Mouse (Mus musculus) liver, embryonic 14.5 days (tissue): ENCODE data around the gene Ano10. TPM values are rescaled to one million over a fixed set of nuclear protein-coding genes. Genes with fewer than 3 reads are reported as not detected.

ENCODE experiments used
- ATAC-seq: fragments of 200-750 bp; cut with Nextera tagmentation; 2 replicates; pipeline ENCODE4 v1.8.0; 2017; ENCODE audit warnings: moderate number of reproducible peaks, mild to moderate bottlenecking, moderate library complexity; ENCODE audit not compliant: insufficient read depth
- DNase-seq, 3 experiments: peaks; one replicate each; pipeline ENCODE4 v3.0.0-alpha.2; 2012 to 2013; ENCODE audit warnings: low read depth in 3 of 3, low spot score in 3 of 3
- H3K27ac ChIP-seq: fragments of 300-500 bp; sonication (generic); 2 replicates; pipeline ENCODE4 v1.5.1; 2014; ENCODE audit warnings: moderate library complexity, mild to moderate bottlenecking, control low read depth, inconsistent platforms
- H3K27me3 ChIP-seq: fragments of 300-500 bp; sonication (generic); 2 replicates; pipeline ENCODE4 v1.6.1; 2014; ENCODE audit warnings: mild to moderate bottlenecking, low read length, moderate library complexity; ENCODE audit not compliant: control insufficient read depth, insufficient read depth
- H3K36me3 ChIP-seq: fragments of 300-500 bp; sonication (generic); replicated peaks from 2 replicates; pipeline ENCODE4 v1.6.1; 2014; ENCODE audit warnings: low read depth; ENCODE audit not compliant: control insufficient read depth, insufficient read depth
- H3K4me1 ChIP-seq, 2 experiments: fragments of 200-500 bp in 1 of 2; fragments of 300-500 bp in 1 of 2; sonication (generic) in 1 of 2; replicated peaks; 2 replicates each; pipeline ENCODE4 v1.6.1; 2012 to 2014; ENCODE audit warnings: antibody characterized with exemption in 1 of 2, inconsistent platforms in 1 of 2, low read length in 1 of 2; ENCODE audit not compliant: control insufficient read depth in 2 of 2, insufficient read depth in 2 of 2
- H3K4me2 ChIP-seq: fragments of 300-500 bp; sonication (generic); 2 replicates; pipeline ENCODE4 v1.6.1; 2014; ENCODE audit warnings: low read depth, mild to moderate bottlenecking, control low read depth, moderate library complexity
- H3K4me3 ChIP-seq, 2 experiments: fragments of 200-500 bp in 1 of 2; fragments of 300-500 bp in 1 of 2; sonication (generic) in 1 of 2; 2 replicates each; pipeline ENCODE4 v1.5.1; 2012 to 2014; ENCODE audit warnings: low read depth in 2 of 2, low read length in 2 of 2, mild to moderate bottlenecking in 2 of 2, control low read depth in 1 of 2, inconsistent platforms in 1 of 2, moderate library complexity in 1 of 2; ENCODE audit not compliant: insufficient read depth in 1 of 2
- H3K9ac ChIP-seq: fragments of 300-500 bp; sonication (generic); replicated peaks from 2 replicates; pipeline ENCODE4 v1.6.1; 2014; ENCODE audit warnings: mild to moderate bottlenecking, control low read depth, moderate library complexity
- H3K9me3 ChIP-seq: fragments of 300-500 bp; sonication (generic); 2 replicates; pipeline ENCODE4 v1.6.1; 2016; ENCODE audit warnings: low read length, mixed read lengths; ENCODE audit not compliant: control insufficient read depth
- CTCF ChIP-seq: IDR thresholded peaks from 2 replicates; pipeline ENCODE4 v1.5.1; 2016; ENCODE audit warnings: antibody characterized with exemption, low read depth, control low read depth
- EP300 ChIP-seq: IDR thresholded peaks from 2 replicates; pipeline ENCODE4 v1.6.1; 2016; ENCODE audit warnings: antibody characterized with exemption, low read depth
- WGBS: fragments of 180-500 bp; shearing (Covaris S2); extraction: QIAGEN DNeasy Blood & Tissue Kit; methylation state at CpG from one replicate; pipeline ENCODE4 v1.1.7; 2014; ENCODE audit not compliant: insufficient replicate concordance; 5-methylcytosine and 5-hydroxymethylcytosine counted together
- polyA plus RNA-seq, 2 experiments: library from polyadenylated mRNA; depleted of rRNA in 1 of 2; stranded (reverse) in 1 of 2; unstranded in 1 of 2; fragments of >200 nt; fragmentation: Nextera tagmentation in 1 of 2; extraction: Ambion mirVana in 1 of 2; gene quantifications; 2 replicates each; pipeline versions ENCODE4 v1.2.1 to v1.2.3; 2012 to 2014

Ano10 gene
- 6.4 and 6.9 TPM in 2 replicates for polyA plus RNA-seq (2012; rRNA removed)
- 11.2 and 11.4 TPM in 2 replicates for polyA plus RNA-seq (2014; fragmentation: Nextera tagmentation; extraction: Ambion mirVana)

DNA sequence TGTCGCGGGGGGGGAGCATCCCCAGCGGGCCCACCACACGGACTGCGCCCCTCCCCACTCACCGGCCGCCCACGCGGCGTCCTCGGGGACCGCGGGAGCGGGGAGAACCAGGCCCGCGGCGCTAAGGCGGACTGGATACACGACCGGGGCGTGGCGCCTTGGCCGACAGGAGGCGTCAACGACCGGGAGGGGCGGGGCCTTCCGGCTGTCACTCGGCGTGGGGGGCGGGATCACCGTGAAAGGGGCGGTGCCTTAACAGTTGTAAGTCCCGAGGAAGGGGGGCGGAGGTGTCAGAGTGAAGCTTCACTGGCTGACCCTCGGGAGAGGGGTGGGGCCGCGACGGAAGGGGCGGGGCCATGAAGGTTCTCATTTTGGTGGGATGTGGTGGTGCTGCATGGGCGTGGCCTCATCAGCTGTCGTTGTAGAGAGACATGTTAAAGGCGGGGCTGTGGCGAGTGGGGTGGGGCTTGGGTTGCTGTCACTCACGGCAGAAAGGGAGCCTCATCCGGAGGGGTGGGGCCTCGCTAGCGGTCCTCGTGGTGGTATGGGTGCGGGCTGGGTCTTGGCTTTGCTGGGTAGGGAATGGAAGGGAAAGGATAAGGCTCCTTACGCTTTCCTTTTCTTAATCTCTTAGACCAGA, at the start of gene Ano10:
TSS of gene Ano10 (minus strand) at position 182 of the 640 bp plus-strand sequence.
- H3K4me2 ChIP-seq, result peak within 1 kb of the TSS; percentile 78
- peaks cover 12% of the 10 kb centered on the region for H3K27me3 ChIP-seq
- H3K9me3 ChIP-seq, result no peaks in the 10 kb centered on the region
- H3K9ac ChIP-seq, result peak within 1 kb of the TSS; percentile 59
- peak within 1 kb of the TSS; percentile 59 to 63 for H3K4me3 ChIP-seq
- 1% methylated on average over 51 of the region's 51 CpGs for WGBS
- peak; percentile 80 to 84 (median 83) for DNase-seq
- peaks cover 3 to 5% of the 10 kb centered on the region in 2 experiments; a peak in 2 of 4 replicates for H3K4me1 ChIP-seq
- no peaks in the 10 kb centered on the region for H3K36me3 ChIP-seq
- H3K27ac ChIP-seq, result no peak within 1 kb of the TSS
- TF ChIP-seq CTCF (no peak; the same call in 1 of the 2 replicates), EP300 (no peak)
- peak; percentile 92 for ATAC-seq

DNA sequence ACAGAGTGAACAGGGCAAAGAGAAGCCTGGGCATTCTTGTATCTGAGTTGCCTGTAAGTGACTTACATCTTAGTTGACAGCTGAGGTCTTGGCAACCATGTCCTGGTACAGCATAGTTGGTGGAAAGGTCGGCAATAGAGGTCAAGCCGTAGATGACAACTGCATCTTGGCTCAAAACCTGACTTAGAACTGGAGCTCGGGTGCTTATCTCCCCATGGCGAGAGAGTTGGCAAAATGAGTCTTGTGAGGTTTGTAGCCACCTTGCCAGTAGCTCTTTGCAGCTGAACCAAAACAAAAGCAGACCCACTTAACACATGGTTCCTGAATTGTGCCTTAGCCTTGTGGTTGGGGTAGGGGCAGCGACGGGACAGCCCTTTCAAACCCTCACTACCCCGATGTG, 49.2 kb upstream of the Ano10 start:
- 50% methylated on average over 7 of the region's 7 CpGs for WGBS
- no peak for DNase-seq
- Histone ChIP-seq H3K4me1 (peaks cover 14 to 15% of the 10 kb centered on the region in 2 experiments), H3K27ac (no peak overlapping the region), H3K4me2 (no peak overlapping the region), H3K9ac (no peak overlapping the region), H3K27me3 (no peaks in the 10 kb centered on the region; the same call in 1 of the 2 replicates), H3K9me3 (no peaks in the 10 kb centered on the region), H3K4me3 (no peak overlapping the region), H3K36me3 (no peaks in the 10 kb centered on the region)
- no peak for TF ChIP-seq CTCF
- no peak for TF ChIP-seq EP300
- ATAC-seq, result no peak

DNA sequence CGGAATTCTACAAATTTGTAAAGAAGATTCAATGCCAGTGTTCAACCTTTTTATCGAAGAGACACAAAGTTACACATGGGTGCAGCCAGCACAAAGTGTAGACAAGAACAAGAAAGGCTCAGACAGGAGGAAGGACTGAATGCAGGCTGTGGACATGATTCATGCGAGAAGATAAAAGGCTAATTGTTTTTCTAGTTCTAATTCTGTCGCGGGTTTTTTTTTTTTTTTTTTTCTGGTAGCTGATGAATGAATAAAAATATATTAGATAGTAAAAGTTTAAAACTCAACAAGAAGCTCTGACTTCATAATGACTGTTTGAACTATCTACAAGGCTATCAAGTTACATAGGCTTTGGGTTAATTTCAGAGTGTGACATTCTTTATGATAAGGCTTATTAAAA, 45.7 kb upstream of the Ano10 start:
- Histone ChIP-seq H3K4me1 (peaks cover 0 to 5% of the 10 kb centered on the region in 2 experiments; a peak in 1 of 4 replicates), H3K9ac (no peak overlapping the region), H3K27ac (no peak overlapping the region), H3K36me3 (no peaks in the 10 kb centered on the region), H3K4me2 (no peak overlapping the region), H3K9me3 (no peaks in the 10 kb centered on the region), H3K27me3 (no peaks in the 10 kb centered on the region; the same call in 1 of the 2 replicates), H3K4me3 (no peak overlapping the region)
- ATAC-seq (no peak), DNase-seq (no peak)
- TF ChIP-seq EP300 (no peak), CTCF (no peak)
- 56% methylated on average over 5 of the region's 5 CpGs for WGBS

DNA sequence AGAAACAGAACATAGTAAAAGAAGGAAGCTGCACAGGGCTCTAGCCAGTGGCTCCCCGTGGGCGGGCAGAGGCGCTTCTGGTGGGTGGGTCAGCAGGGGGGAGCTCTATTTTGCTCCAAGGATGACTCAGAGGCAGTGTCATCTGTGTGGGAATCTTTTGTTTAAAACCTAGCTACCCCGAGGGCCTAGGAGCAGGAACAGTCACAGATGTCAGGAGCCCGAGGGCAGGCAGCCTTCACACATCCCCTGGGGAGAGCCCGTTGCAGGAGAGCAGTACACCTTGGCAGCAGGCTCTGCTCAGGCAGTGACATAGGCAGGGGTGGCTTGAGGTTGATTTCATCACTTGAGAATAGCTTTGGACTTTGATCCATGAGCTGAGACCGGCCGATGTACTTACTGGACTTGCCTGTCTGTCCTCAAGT, 43.3 kb upstream of the Ano10 start:
- Histone ChIP-seq H3K27ac (no peak overlapping the region), H3K4me2 (no peak overlapping the region), H3K4me3 (no peak overlapping the region), H3K9me3 (no peaks in the 10 kb centered on the region), H3K9ac (no peak overlapping the region), H3K36me3 (no peaks in the 10 kb centered on the region), H3K27me3 (no peaks in the 10 kb centered on the region; the same call in 1 of the 2 replicates), H3K4me1 (peaks cover 0 to 3% of the 10 kb centered on the region in 2 experiments; a peak in 1 of 4 replicates)
- no peak for ATAC-seq
- no peak for DNase-seq
- WGBS, result 37% methylated on average over 8 of the region's 8 CpGs
- TF ChIP-seq EP300, result no peak
- TF ChIP-seq CTCF, result no peak

DNA sequence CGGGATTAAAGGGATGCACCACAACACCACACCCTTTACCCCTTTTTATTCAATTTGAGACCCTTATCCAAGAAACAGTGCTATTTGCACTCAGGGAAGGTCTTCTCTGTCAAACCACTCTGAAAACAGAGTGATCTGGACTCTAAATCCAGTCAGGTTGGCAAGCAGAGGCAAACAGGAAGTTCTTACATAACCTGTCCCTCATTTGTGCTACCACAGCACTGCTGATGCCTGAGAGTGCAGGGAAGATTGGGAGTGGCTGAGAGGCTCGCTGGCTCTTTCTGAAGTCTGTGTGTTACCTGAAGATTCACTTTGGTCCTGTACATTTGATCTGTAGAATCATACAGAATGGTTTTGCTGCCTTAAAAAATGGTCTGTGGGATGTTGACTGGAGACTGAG, 42.5 kb upstream of the Ano10 start:
- DNase-seq, result no peak
- no peak overlapping the region for H3K27ac ChIP-seq
- no peak overlapping the region for H3K9ac ChIP-seq
- 29% methylated on average over 2 of the region's 2 CpGs for WGBS
- ATAC-seq, result no peak
- H3K4me1 ChIP-seq, result peaks cover 0 to 3% of the 10 kb centered on the region in 2 experiments; a peak in 1 of 4 replicates
- no peaks in the 10 kb centered on the region for H3K36me3 ChIP-seq
- no peaks in the 10 kb centered on the region; the same call in 1 of the 2 replicates for H3K27me3 ChIP-seq
- H3K9me3 ChIP-seq, result no peaks in the 10 kb centered on the region
- H3K4me2 ChIP-seq, result no peak overlapping the region
- no peak overlapping the region for H3K4me3 ChIP-seq
- TF ChIP-seq CTCF (no peak), EP300 (no peak)
